Mouse (Mus musculus) left cerebral cortex, postnatal 14 days (tissue): ENCODE measurements around the gene Mup16. TPM values are rescaled to one million over a fixed set of nuclear protein-coding genes. Genes with fewer than 3 reads are reported as not detected.
A peak's percentile ranks its signal among the peaks of the same experiment; 100 is the strongest.
"Not testable (repeated sequence)": the region's sequence is repeated elsewhere in the genome, so short reads cannot be mapped to it uniquely, and the experiment has no call there.

Source experiments
- DNase-seq, 2 experiments: peaks; one replicate each; pipeline ENCODE4 v3.0.0; 2021 to 2022; ENCODE audit warnings: low spot score in 2 of 2, mixed read lengths in 1 of 2
- intact Hi-C: fragments of 180-260 bp; cut with DNase I; formaldehyde crosslinking; loops from one replicate; pipeline ENCODE4 v1.15.1; 2025
- long read RNA-seq, 2 experiments: library from polyadenylated mRNA; stranded (forward); transcript quantifications; one replicate each; pipeline ENCODE4 v2.0.0; 2021
- total RNA-seq, 2 experiments: library from RNA; stranded (reverse); gene quantifications; 2 replicates each; pipeline ENCODE4 v1.2.3; 2021

Mup16 gene
- total RNA-seq: not detected
- long read RNA-seq, experiment 1: 0 reads
- long read RNA-seq, experiment 2: 0 reads

DNA sequence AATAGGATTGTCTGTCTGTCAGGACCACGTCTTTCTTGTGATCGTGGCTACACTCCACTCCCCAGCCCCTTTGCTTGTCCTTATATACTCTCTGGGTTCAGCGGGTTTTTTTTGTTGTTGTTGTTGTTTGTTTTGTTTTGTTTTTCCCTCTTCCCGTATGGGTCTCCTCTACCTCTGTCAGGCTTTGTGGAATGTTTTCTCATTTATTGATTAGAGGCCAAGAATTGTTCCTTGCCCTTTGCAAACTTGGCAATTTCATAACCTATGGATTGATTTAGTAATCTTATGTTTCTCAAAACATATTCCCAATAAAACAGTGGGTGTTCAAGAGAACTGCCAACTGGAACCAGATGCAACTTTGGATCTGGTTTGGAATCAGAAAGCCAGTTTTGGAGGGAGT, at the start of gene Mup16:
TSS of gene Mup16 (minus strand) at position 101 of the 400 bp plus-strand sequence.
- DNase-seq, intact Hi-C loops: not testable (repeated sequence)

DNA sequence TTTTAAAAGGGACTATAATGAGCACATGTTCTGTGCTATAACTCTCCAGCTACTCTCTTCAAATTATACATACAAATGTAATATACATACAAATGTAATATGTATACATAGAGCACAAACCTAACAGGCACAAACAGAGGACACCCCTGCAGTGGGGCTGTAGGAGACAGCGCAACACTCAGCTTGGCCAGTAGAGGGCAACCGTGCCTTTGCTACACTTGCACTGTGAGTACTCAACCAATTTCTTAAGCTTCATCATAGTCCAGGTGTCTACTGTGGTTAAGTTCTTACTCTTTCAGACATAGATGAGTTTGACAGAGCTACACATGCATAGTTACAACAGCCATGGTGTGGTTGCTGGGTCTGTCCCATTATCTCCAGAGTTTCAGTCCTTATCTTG, 36.6 kb upstream of the Mup16 start:
- peak; percentile 23 to 29 for DNase-seq
- intact Hi-C loops: not testable (repeated sequence)

Other genes with a start within 250 kb of the Mup16 start
- gene Mup14, start 215.5 kb downstream of the Mup16 start, total RNA-seq: not detected
- not detected for gene Mup15, start 79.8 kb downstream of the Mup16 start, total RNA-seq
- gene Mup17, start 76.3 kb upstream of the Mup16 start, total RNA-seq: not detected
- not detected for gene Mup18, start 154.6 kb upstream of the Mup16 start, total RNA-seq